Mouse (Mus musculus): ENCODE data around the gene Cltc. TPM values are rescaled to one million over a fixed set of nuclear protein-coding genes. Genes with fewer than 3 reads are reported as not detected.

Gene Cltc
- polyA plus RNA-seq (2014; fragmentation: Illumina TruSeq; extraction: RNeasy Lipid Tissue Mini Kit (QIAGEN cat#74804); ENCODE audit: low read depth, low replicate concordance) = 126 TPM

GRCm38 (mm10) chr11:86757480-86758371 lies at the start of gene Cltc:
Gene Cltc, minus strand, starts transcription at chr11:86757565.

GRCm38 (mm10) chr11:86683395-86684125 lies 73.8 kb downstream of the Cltc start, which contains the start of the genes Vmp1 and Ptrh2:
Gene Vmp1, minus strand, starts transcription at chr11:86683836.
Gene Ptrh2, plus strand, starts transcription at chr11:86683985.

Other genes with a start within 250 kb of the Cltc start
- 19.0 TPM for gene Rps6kb1, start 212.8 kb downstream of the Cltc start, polyA plus RNA-seq (2014; fragmentation: Illumina TruSeq; extraction: RNeasy Lipid Tissue Mini Kit (QIAGEN cat#74804); ENCODE audit: low read depth, low replicate concordance)
- gene Tubd1, start 212.6 kb downstream of the Cltc start, polyA plus RNA-seq (2014; fragmentation: Illumina TruSeq; extraction: RNeasy Lipid Tissue Mini Kit (QIAGEN cat#74804); ENCODE audit: low read depth, low replicate concordance) = 12.3 TPM
- 60.3 TPM for gene Vmp1, start 73.7 kb downstream of the Cltc start, polyA plus RNA-seq (2014; fragmentation: Illumina TruSeq; extraction: RNeasy Lipid Tissue Mini Kit (QIAGEN cat#74804); ENCODE audit: low read depth, low replicate concordance)
- 9.0 TPM for gene Ptrh2, start 73.6 kb downstream of the Cltc start, polyA plus RNA-seq (2014; fragmentation: Illumina TruSeq; extraction: RNeasy Lipid Tissue Mini Kit (QIAGEN cat#74804); ENCODE audit: low read depth, low replicate concordance)
- 15.2 TPM for gene Dhx40, start 50.2 kb upstream of the Cltc start, polyA plus RNA-seq (2014; fragmentation: Illumina TruSeq; extraction: RNeasy Lipid Tissue Mini Kit (QIAGEN cat#74804); ENCODE audit: low read depth, low replicate concordance)
- gene Ypel2, start 236.1 kb upstream of the Cltc start, polyA plus RNA-seq (2014; fragmentation: Illumina TruSeq; extraction: RNeasy Lipid Tissue Mini Kit (QIAGEN cat#74804); ENCODE audit: low read depth, low replicate concordance) = 15.9 TPM